Mouse (Mus musculus) liver, postnatal 0 days (tissue): Measurements from ENCODE around the gene 0610037L13Rik.

Experiments
- CTCF ChIP-seq: sonication (generic); IDR thresholded peaks from 2 replicates; pipeline ENCODE4 v1.5.1; 2016; ENCODE audit warnings: antibody characterized with exemption, low read depth
- EP300 ChIP-seq: IDR thresholded peaks from 2 replicates; pipeline ENCODE4 v1.6.1; 2016; ENCODE audit warnings: antibody characterized with exemption, low read depth, mild to moderate bottlenecking

DNA sequence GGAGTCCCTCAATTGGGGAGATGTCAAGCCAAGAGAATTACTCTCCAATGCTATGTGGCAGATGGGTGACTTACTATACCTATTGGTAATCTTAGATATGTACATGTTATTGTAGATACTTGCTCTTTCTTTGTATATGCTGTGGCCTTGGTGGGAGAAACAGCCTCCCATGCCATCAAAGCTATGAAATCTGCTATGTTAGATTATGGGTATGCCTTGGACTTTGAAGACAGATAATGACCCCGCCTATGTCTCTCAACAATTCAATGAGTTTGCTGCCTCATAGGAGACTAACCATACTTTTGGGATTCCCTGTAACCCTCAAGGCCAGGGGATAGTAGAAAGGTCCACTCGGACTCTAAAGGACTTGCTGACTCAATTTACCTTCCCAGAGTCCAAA is 38.7 kb downstream of the 0610037L13Rik start:
- no peak for TF ChIP-seq CTCF
- peak; percentile 28; the same call in 1 of the 2 replicates for TF ChIP-seq EP300
